Mouse (Mus musculus) liver, adult 2 months (tissue): ENCODE results near the gene Fgfr2. TPM values are rescaled to one million over a fixed set of nuclear protein-coding genes. Genes with fewer than 3 reads are reported as not detected.

Source experiments
- DNase-seq: peaks from one replicate; pipeline ENCODE4 v3.0.0-alpha.2; 2011; ENCODE audit warnings: low read depth, low spot score; ENCODE audit errors: extremely low read depth
- H3K27ac ChIP-seq: fragments of 200-500 bp; replicated peaks from 2 replicates; pipeline ENCODE4 v1.5.1; 2012; ENCODE audit warnings: low read depth, mild to moderate bottlenecking, control low read depth, inconsistent platforms, low read length; ENCODE audit not compliant: insufficient read depth
- H3K27me3 ChIP-seq: fragments of 200-500 bp; 2 replicates; pipeline ENCODE4 v1.6.1; 2012; ENCODE audit warnings: mild to moderate bottlenecking, moderate library complexity, low read length, inconsistent platforms; ENCODE audit not compliant: control insufficient read depth, insufficient read depth
- H3K36me3 ChIP-seq: fragments of 200-500 bp; 2 replicates; pipeline ENCODE4 v1.6.1; 2012; ENCODE audit warnings: low read length, inconsistent platforms; ENCODE audit not compliant: control insufficient read depth, insufficient read depth
- H3K4me1 ChIP-seq: fragments of 200-500 bp; 2 replicates; pipeline ENCODE4 v1.6.1; 2011; ENCODE audit warnings: low read length; ENCODE audit not compliant: control insufficient read depth, insufficient read depth
- H3K4me3 ChIP-seq: fragments of 200-500 bp; 2 replicates; pipeline ENCODE4 v1.5.1; 2011; ENCODE audit warnings: low read depth, mild to moderate bottlenecking, control low read depth, low read length, moderate library complexity; ENCODE audit not compliant: insufficient read depth
- H3K79me2 ChIP-seq: fragments of 200-500 bp; 2 replicates; pipeline ENCODE4 v1.6.1; 2012; ENCODE audit warnings: inconsistent platforms, mild to moderate bottlenecking, low read length, moderate library complexity; ENCODE audit not compliant: control insufficient read depth, insufficient read depth
- H3K9ac ChIP-seq: fragments of 200-500 bp; 2 replicates; pipeline ENCODE4 v1.6.1; 2012; ENCODE audit warnings: low read depth, mild to moderate bottlenecking, control low read depth, inconsistent platforms, low read length
- CTCF ChIP-seq: fragments of 200-500 bp; IDR thresholded peaks from 2 replicates; pipeline ENCODE4 v1.5.1; 2011; ENCODE audit warnings: low read depth, low read length, control low read depth
- POLR2A ChIP-seq: fragments of 200-500 bp; IDR thresholded peaks from 2 replicates; pipeline ENCODE4 v1.6.1; 2011; ENCODE audit warnings: low read length, control low read depth; ENCODE audit not compliant: insufficient read depth; ENCODE audit errors: extremely low read depth
- WGBS: fragments of 180-500 bp; shearing (Covaris S2); methylation state at CpG from one replicate; pipeline ENCODE4 v1.1.7; 2018; 5-methylcytosine and 5-hydroxymethylcytosine counted together
- polyA plus RNA-seq: library from polyadenylated mRNA; depleted of rRNA; stranded (reverse); fragments of >200 nt; gene quantifications from 2 replicates; pipeline ENCODE4 v1.2.3, GENCODE M21; 2012
- total RNA-seq: library from RNA; depleted of rRNA; stranded (reverse); fragments of >200 nt; gene quantifications from 2 replicates; pipeline ENCODE4 v1.2.3, GENCODE M21; 2014

The Fgfr2 gene
- total and polyA plus RNA-seq, 2 experiments: 16.7 to 35.2 TPM

- Histone ChIP-seq H3K79me2 (no peaks in the 10 kb centered on the region; the same call in 1 of the 2 replicates), H3K4me3 (no peak overlapping the region), H3K4me1 (peaks cover 5% of the 10 kb centered on the region; the same call in 1 of the 2 replicates), H3K36me3 (peaks cover 4% of the 10 kb centered on the region), H3K27ac (no peak overlapping the region), H3K27me3 (no peaks in the 10 kb centered on the region), H3K9ac (no peak overlapping the region)
- TF ChIP-seq POLR2A (no peak), CTCF (no peak)
- whole genome bisulfite sequencing: 84% methylated on average over 5 of the region's 5 CpGs
- no peak for DNase-seq
Observed at GRCm38 (mm10) chr7:130435776-130436175, 2687.4 kb downstream of the Fgfr2 start.

DNA sequence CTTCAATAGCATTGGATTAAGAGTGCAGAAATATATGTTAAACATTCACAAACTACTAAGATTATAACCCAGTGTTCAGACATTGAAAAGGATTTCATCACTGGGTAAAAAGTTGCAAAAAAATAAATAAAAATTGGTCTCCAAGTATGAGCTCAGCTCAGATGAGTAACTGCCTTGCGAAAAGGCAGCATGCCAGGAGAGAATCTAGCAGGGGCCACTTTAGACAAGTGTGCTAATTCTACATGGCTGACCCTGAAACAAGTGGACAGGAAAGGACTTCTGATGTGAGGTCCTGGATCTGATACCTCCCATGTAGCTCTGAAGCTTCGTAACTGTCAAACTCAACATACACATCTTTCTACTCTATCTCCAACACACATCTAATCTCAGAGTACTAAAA lies 2691.0 kb downstream of the Fgfr2 start:
- TF ChIP-seq CTCF (no peak), POLR2A (no peak)
- Histone ChIP-seq H3K9ac (no peak overlapping the region), H3K4me3 (no peak overlapping the region), H3K27ac (no peak overlapping the region), H3K27me3 (no peaks in the 10 kb centered on the region), H3K79me2 (no peaks in the 10 kb centered on the region; the same call in 1 of the 2 replicates), H3K4me1 (peaks cover 5% of the 10 kb centered on the region; the same call in 1 of the 2 replicates), H3K36me3 (no peaks in the 10 kb centered on the region)
- 62% methylated on average over 2 of the region's 2 CpGs for WGBS
- DNase-seq: peak; percentile 48

GRCm38 (mm10) chr7:130426586-130426985 lies 2696.6 kb downstream of the Fgfr2 start:
- WGBS: 56% methylated on average over 5 of the region's 5 CpGs
- peaks cover 3% of the 10 kb centered on the region; the same call in 1 of the 2 replicates for H3K4me1 ChIP-seq

GRCm38 (mm10) chr7:130425991-130426390 lies 2697.2 kb downstream of the Fgfr2 start:
- H3K79me2 ChIP-seq: no peaks in the 10 kb centered on the region; the same call in 1 of the 2 replicates
- no peak for TF ChIP-seq POLR2A
- no peak for TF ChIP-seq CTCF
- no peaks in the 10 kb centered on the region for H3K36me3 ChIP-seq
- H3K27me3 ChIP-seq: no peaks in the 10 kb centered on the region
- DNase-seq: no peak
- no peak overlapping the region for H3K4me3 ChIP-seq
- peaks cover 2% of the 10 kb centered on the region; the same call in 1 of the 2 replicates for H3K4me1 ChIP-seq
- H3K27ac ChIP-seq: no peak overlapping the region
- no peak overlapping the region for H3K9ac ChIP-seq
- 66% methylated on average over 2 of the region's 2 CpGs for WGBS

More at GRCm38 (mm10) chr7:130426586-130426985, 2696.6 kb downstream of the Fgfr2 start:
- Histone ChIP-seq H3K9ac (no peak overlapping the region), H3K27ac (no peak overlapping the region), H3K27me3 (no peaks in the 10 kb centered on the region), H3K4me3 (no peak overlapping the region), H3K36me3 (no peaks in the 10 kb centered on the region), H3K79me2 (no peaks in the 10 kb centered on the region; the same call in 1 of the 2 replicates)
- no peak for DNase-seq
- TF ChIP-seq CTCF (no peak), POLR2A (no peak)

DNA sequence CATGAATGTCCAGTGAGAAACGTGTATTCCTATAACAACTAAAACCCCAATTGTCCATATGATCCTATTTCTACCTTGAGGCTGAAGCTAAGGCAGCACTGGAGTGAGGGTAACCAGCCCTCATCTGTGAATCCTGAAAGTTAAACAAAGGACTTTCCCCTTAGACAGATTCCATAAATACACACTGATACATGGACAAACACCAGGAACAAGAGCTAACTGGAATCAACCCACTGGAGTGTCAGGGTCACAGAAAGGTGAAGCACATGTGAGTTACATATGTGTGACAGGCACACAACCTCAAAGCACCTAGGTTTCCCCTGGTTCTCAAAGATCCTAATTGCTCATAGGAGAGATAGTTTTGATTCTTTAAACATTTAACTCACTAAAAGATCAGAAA lies 2703.2 kb downstream of the Fgfr2 start:
- H3K9ac ChIP-seq: no peak overlapping the region
- H3K4me3 ChIP-seq: no peak overlapping the region
- no peak overlapping the region for H3K27ac ChIP-seq
- no peaks in the 10 kb centered on the region for H3K36me3 ChIP-seq
- no peaks in the 10 kb centered on the region; the same call in 1 of the 2 replicates for H3K79me2 ChIP-seq
- peaks cover 4% of the 10 kb centered on the region for H3K4me1 ChIP-seq
- H3K27me3 ChIP-seq: no peaks in the 10 kb centered on the region
- 66% methylated on average over 1 of the region's 1 CpGs for WGBS
- no peak for DNase-seq
- TF ChIP-seq POLR2A: no peak
- no peak for TF ChIP-seq CTCF

DNA sequence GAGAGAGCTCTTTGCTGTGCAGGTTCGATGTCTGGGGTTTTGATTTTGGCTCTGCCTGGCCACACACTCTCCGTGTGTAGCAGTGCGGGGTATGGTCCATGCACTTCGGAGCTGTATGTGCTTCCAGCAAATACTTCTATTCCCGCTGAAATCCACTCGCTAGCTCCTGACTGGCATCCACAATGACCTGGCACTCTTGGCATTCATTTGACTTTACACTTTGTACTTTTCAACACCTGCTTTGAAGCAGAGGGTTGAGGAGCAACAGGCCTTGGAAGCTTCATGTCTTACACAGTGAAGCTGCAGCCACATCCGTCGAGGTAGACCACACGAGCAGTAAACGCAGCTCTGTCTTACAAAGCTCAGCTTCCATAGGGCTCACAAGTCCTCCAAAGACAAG lies 2715.5 kb downstream of the Fgfr2 start:
- Histone ChIP-seq H3K27me3 (no peaks in the 10 kb centered on the region), H3K9ac (no peak overlapping the region), H3K79me2 (no peaks in the 10 kb centered on the region), H3K4me1 (no peaks in the 10 kb centered on the region), H3K27ac (no peak overlapping the region), H3K36me3 (no peaks in the 10 kb centered on the region; the same call in 1 of the 2 replicates), H3K4me3 (no peak overlapping the region)
- DNase-seq: peak; percentile 18
- WGBS: 82% methylated on average over 10 of the region's 10 CpGs
- no peak for TF ChIP-seq POLR2A
- no peak for TF ChIP-seq CTCF
